Mouse (Mus musculus) lung, adult 2 months (tissue): ENCODE measurements around the gene Fzd4.

Experiments
- CTCF ChIP-seq: fragments of 200-500 bp; IDR thresholded peaks from 2 replicates; pipeline ENCODE4 v1.5.1; 2011; ENCODE audit warnings: mild to moderate bottlenecking, low read length, control low read depth; ENCODE audit not compliant: insufficient read depth
- POLR2A ChIP-seq: fragments of 200-500 bp; IDR thresholded peaks from 2 replicates; pipeline ENCODE4 v1.6.1; 2011; ENCODE audit warnings: low read depth, mild to moderate bottlenecking, control low read depth, low read length, borderline replicate concordance; ENCODE audit errors: extremely low read depth

DNA sequence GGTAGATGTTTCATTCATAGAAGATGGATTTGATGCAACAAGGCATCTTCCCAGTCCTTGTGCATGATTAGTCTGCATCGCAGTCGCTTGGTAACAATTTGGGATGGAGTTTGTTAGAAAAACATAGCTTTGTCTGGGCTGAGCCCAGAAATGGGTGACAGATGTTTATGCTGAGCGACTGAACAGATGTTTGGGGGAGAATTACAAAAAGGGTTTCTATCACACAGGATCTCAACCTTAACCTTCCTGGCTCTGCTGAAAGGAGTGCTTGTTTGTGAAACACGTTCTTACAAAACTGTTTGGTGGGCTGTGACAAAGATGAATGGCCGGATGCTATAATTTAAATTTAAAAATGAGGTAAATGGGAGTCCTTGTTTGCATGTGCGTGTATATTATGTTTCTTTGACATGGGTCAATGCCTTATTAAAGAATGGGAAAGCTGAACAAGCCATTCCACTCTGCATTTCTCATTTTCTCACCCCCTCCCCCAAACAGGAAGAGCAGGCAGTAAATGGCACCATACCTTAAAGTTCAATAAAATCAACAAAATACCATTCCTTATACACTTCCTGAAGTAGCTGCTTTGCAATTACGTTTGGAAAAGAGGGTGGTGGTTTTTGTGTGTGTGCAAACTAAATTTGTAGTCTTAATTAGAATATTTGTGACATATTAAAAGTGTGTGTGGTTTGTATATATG, 52.4 kb downstream of the Fzd4 start:
- no peak for TF ChIP-seq CTCF
- TF ChIP-seq POLR2A: no peak
